Mouse (Mus musculus) midbrain, embryonic 10.5 days (tissue): ENCODE measurements at regions not wholly inside any gene's neighbourhood (a gene's known extent, or its start where the extent isn't known, plus 50 kb on each side); places are given as distances from the start of the nearest gene placed in this dataset.

Source experiments
- DNase-seq: peaks from one replicate; pipeline ENCODE4 v3.0.0-alpha.2; 2017; ENCODE audit warnings: low spot score
- H3K27ac ChIP-seq: fragments of 300-500 bp; sonication (generic); replicated peaks from 2 replicates; pipeline ENCODE4 v1.5.1; 2016; ENCODE audit warnings: mild to moderate bottlenecking
- H3K27me3 ChIP-seq: fragments of 300-500 bp; sonication (generic); 2 replicates; pipeline ENCODE4 v1.6.1; 2016; ENCODE audit warnings: low read depth, mild to moderate bottlenecking; ENCODE audit not compliant: poor library complexity, severe bottlenecking
- H3K36me3 ChIP-seq: fragments of 300-500 bp; sonication (generic); 2 replicates; pipeline ENCODE4 v1.6.1; 2016; ENCODE audit warnings: mild to moderate bottlenecking, moderate library complexity
- H3K4me1 ChIP-seq: fragments of 300-500 bp; sonication (generic); 2 replicates; pipeline ENCODE4 v1.6.1; 2016
- H3K4me3 ChIP-seq: fragments of 300-500 bp; sonication (generic); 2 replicates; pipeline ENCODE4 v1.5.1; 2016; ENCODE audit warnings: mild to moderate bottlenecking, moderate library complexity
- H3K9me3 ChIP-seq: fragments of 300-500 bp; sonication (generic); replicated peaks from 2 replicates; pipeline ENCODE4 v1.6.1; 2016; ENCODE audit warnings: mild to moderate bottlenecking
- WGBS: fragments of 180-500 bp; shearing (Covaris S2); methylation state at CpG from one replicate; pipeline ENCODE4 v1.1.7; 2016; 5-methylcytosine and 5-hydroxymethylcytosine counted together

DNA sequence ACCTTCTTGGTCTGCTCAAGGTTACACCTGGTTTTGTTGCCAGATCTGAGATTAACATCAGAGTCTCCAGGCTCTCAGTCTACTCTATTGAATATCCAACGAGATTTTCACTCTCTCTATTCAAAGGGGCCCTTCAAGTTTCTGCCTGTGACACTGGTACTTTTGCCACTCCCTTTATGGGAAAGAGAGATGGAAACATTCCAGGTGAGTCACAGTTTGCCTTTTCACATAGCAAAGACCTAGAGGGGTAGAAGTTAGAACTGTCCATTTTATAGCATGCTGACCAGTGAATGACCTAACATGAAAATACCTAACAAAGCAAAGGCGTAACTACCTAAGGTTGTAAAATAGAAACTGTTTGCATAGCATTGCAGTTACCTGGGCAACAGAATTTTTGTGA, 250.4 kb upstream of the N6amt1 start:
- Histone ChIP-seq H3K4me1 (no peaks in the 10 kb centered on the region), H3K9me3 (no peaks in the 10 kb centered on the region), H3K27me3 (no peaks in the 10 kb centered on the region), H3K36me3 (no peaks in the 10 kb centered on the region), H3K27ac (no peak overlapping the region), H3K4me3 (no peak overlapping the region)
- no peak for DNase-seq
- WGBS: 83% methylated on average over 2 of the region's 2 CpGs

DNA sequence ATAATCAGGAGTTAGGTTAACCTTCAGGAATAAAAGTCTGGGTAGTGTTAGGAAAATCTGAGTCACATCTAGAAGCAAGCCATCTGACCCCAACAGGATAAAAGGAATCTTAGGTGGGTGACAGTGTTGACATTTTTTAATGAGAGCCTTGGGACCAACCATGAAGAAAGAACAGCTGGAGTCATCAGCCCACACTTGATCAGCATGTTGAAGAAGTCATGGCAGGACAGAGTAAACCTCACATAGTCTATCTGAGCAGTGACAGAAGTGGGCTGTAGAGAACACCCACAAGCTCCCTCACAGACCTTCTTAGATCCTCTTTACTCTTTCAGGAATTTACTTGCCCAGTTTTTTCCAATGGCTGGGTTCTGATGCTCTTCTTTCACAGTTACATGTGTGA, 251.9 kb upstream of the N6amt1 start:
- Histone ChIP-seq H3K36me3 (no peaks in the 10 kb centered on the region), H3K9me3 (no peaks in the 10 kb centered on the region), H3K27me3 (no peaks in the 10 kb centered on the region), H3K4me1 (no peaks in the 10 kb centered on the region), H3K27ac (no peak overlapping the region), H3K4me3 (no peak overlapping the region)
- no peak for DNase-seq

DNA sequence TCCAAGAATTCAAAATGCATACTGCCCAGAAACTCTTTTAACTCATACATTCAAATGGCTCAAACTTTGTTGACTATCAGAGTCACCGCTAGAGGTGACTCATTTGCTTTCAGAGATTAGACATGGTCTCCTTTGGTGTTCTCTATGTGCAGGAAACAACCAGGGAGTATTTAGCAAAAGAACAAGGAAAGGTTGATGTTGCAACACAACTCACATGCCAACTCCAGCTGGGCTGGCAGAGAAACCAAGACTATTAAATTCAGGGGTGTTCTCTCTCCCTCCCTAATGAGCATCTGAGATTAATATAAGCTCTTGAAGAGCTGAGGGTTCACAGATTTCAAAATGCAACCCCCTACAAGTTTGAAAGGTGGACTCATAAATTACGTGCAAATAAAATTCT, 262.0 kb upstream of the N6amt1 start:
- WGBS: 98% methylated on average over 2 of the region's 2 CpGs

DNA sequence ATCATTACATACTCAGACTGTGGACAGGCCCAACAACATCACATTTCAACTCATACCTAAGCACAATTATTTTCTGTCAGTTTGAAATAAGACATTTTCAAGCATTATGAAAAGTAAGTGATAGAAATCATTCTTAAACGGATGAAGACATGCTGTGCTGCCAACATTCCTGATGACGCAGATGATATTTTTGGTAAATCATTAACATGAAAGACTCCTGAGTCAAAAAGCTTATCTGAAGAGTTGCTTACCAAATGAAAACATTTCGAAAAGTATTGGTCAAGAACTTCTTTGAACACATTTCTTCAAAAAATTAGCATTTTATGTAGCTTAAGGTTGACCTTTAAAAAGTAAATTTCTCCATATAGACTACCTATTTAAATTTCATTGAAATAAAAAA, 264.7 kb upstream of the N6amt1 start:
- Histone ChIP-seq H3K9me3 (no peaks in the 10 kb centered on the region), H3K27me3 (no peaks in the 10 kb centered on the region), H3K27ac (no peak overlapping the region), H3K4me3 (no peak overlapping the region), H3K36me3 (no peaks in the 10 kb centered on the region), H3K4me1 (no peaks in the 10 kb centered on the region)
- DNase-seq: no peak
- WGBS: 88% methylated on average over 3 of the region's 3 CpGs

More for the DNA sequence above, 262.0 kb upstream of the N6amt1 start:
- Histone ChIP-seq H3K27me3 (no peaks in the 10 kb centered on the region), H3K4me1 (no peaks in the 10 kb centered on the region), H3K36me3 (no peaks in the 10 kb centered on the region), H3K27ac (no peak overlapping the region), H3K9me3 (no peaks in the 10 kb centered on the region), H3K4me3 (no peak overlapping the region)
- DNase-seq: no peak

DNA sequence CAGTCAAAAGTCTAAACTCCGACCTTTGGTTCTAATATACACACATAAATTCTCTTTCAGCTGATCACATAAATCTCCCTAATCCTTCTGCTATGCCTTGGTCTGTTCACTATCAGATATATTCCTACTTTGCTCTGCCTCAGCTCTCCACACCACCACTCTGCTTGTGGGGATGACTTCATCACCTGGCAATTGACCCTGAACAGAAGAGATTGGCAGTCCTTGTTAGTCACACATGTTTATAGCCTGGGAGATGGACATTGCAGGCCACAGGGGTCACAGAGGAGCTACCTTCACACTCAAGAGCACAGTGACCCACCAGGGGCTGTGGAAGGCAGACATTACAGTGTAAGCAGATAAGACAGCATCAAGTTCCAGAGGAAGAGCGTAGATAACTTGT, 270.5 kb upstream of the N6amt1 start:
- Histone ChIP-seq H3K27ac (no peak overlapping the region), H3K4me3 (no peak overlapping the region), H3K27me3 (no peaks in the 10 kb centered on the region), H3K9me3 (no peaks in the 10 kb centered on the region), H3K4me1 (no peaks in the 10 kb centered on the region), H3K36me3 (no peaks in the 10 kb centered on the region)
- no peak for DNase-seq
- 89% methylated on average over 2 of the region's 2 CpGs for WGBS

DNA sequence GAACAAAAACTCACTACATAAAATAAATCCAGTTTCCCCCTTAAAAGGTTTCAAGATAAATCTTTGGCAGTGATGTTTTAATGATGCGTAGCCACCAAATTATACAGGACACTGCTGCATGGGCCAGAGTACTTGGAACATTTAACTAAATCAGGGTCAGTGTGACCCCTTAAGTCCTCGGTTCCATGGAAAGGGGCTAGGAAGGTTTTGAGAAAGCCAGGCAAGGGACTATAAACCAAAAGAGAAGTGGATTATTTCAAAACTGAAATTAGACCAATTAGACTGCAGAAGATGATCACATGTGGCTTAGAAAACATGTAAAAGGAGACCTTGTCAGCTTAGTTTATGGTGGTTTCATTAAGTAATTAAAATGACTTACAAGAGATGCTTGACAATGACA, 276.6 kb upstream of the N6amt1 start:
- 90% methylated on average over 2 of the region's 2 CpGs for WGBS
- DNase-seq: no peak
- Histone ChIP-seq H3K4me3 (no peak overlapping the region), H3K9me3 (no peaks in the 10 kb centered on the region), H3K36me3 (no peaks in the 10 kb centered on the region), H3K27ac (no peak overlapping the region), H3K4me1 (no peaks in the 10 kb centered on the region), H3K27me3 (no peaks in the 10 kb centered on the region)

DNA sequence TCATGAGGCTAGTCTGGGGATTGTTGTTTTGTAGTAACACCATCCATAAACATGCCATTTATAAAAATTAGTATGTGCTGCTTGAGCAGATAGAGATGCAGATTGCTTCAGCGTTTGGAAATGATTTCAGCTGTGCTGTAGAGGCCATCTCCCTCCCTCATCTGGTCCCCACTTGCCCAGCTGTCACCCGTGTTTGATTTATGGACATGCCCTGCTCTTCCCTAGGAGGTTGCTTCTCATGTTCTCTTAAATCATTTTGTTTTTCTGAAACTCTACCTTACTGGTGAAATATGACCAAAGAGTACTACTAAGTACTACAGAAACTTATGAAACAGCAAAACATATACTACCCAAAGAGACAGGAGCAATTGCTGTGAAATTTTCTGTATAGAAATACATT, 284.7 kb upstream of the N6amt1 start:
- no peaks in the 10 kb centered on the region for H3K9me3 ChIP-seq
- H3K27me3 ChIP-seq: no peaks in the 10 kb centered on the region
- H3K4me3 ChIP-seq: no peak overlapping the region
- H3K4me1 ChIP-seq: no peaks in the 10 kb centered on the region
- no peak overlapping the region for H3K27ac ChIP-seq
- no peaks in the 10 kb centered on the region for H3K36me3 ChIP-seq
- DNase-seq: no peak
- WGBS: 69% methylated on average over 2 of the region's 2 CpGs

DNA sequence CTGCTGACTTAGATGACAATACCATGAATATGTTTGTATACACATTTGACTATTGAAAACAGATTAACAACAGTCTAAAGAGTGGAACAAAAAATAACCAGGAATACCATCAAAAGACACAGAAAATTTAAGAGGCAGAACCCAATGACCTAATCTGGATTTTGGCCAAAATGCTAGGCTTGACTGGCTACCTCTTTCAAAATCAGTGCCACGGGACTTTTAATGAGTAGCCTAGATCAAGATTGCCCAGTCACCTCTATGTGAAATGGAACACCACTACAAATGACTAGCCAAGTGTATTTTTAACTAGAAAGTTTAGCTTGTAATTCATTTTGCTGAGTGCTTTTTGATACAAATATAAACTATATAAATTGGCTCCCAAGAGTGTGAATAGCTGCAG, 286.0 kb upstream of the N6amt1 start:
- no peak overlapping the region for H3K4me3 ChIP-seq
- H3K27ac ChIP-seq: no peak overlapping the region
- H3K27me3 ChIP-seq: no peaks in the 10 kb centered on the region
- H3K36me3 ChIP-seq: no peaks in the 10 kb centered on the region
- no peaks in the 10 kb centered on the region for H3K4me1 ChIP-seq
- DNase-seq: no peak
- 77% methylated on average over 1 of the region's 1 CpGs for WGBS
- no peaks in the 10 kb centered on the region for H3K9me3 ChIP-seq

DNA sequence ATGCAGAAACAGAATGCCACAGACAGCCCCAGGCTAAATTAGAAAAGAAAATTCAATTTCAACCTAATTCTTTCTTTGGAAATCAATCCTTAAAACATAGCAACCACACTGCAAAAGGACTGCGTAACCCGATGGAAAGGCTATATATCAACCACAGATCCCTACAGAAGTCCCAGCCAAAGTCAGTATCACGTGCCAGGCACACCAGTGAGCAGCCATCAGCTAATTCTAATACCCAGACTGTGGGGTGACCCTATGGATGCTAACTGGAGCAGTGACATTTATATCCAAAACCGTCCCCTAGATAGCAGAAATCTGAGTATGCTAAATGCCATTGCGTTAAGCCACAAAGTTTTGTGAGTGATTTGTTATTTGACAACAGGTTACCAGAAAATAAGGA, 286.5 kb upstream of the N6amt1 start:
- no peak for DNase-seq

DNA sequence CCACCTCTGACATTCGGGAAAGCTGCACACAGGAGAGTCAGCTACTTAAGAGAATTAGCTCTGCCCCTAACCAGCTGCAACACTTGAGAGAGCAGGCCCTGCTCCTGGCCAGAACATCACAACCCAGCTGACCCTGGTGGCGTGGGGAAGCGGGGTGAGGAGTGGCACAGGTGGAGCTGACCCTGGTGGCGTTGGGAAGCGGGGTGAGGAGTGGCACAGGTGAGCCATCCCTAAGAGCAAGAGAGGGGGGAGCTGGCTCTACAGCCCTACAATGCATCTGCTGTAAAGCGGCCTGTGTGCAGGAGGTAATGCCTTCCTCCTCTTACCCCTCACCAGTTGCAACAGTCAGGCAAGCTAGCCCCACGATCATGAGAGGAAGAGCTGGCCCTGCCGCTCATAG, 293.5 kb upstream of the N6amt1 start:
- WGBS: 91% methylated on average over 8 of the region's 8 CpGs
- H3K4me1 ChIP-seq: no peaks in the 10 kb centered on the region
- H3K4me3 ChIP-seq: no peak overlapping the region
- H3K36me3 ChIP-seq: no peaks in the 10 kb centered on the region
- no peak overlapping the region for H3K27ac ChIP-seq
- no peaks in the 10 kb centered on the region for H3K9me3 ChIP-seq
- DNase-seq: no peak
- no peaks in the 10 kb centered on the region for H3K27me3 ChIP-seq

More for the DNA sequence above, 286.5 kb upstream of the N6amt1 start:
- Histone ChIP-seq H3K9me3 (no peaks in the 10 kb centered on the region), H3K4me1 (no peaks in the 10 kb centered on the region), H3K4me3 (no peak overlapping the region), H3K27ac (no peak overlapping the region), H3K36me3 (no peaks in the 10 kb centered on the region), H3K27me3 (no peaks in the 10 kb centered on the region)
- WGBS: 86% methylated on average over 5 of the region's 5 CpGs

DNA sequence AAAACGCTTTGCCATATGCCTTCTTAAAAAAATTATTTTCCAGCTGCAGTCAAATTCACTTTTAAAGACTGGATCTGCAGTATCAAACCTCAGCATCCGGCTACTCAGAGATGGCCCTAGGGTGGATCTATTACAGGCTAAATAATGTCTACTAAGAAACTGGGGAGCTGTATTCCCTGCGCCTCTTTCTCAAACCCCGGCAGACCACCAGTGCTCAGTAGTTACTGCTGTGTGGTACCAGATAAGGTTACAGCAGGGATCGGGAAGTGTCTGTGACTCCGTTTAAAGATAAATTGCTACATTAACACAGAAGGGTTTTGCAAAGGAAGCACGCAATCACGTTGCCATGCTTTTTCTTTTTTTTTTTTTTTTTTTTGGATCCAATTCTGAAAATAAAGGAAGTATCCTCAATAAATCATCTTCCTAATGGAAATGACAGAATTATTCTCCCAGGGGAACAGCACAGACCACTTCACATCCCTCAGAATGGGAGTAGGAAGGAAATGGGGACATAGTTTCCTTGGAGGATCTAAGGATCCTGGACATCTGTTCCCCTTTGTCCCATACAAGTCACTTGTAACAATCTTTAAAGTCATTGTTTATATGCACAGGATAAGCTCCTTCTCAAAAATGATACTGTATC, 304.1 kb upstream of the N6amt1 start:
- 86% methylated on average over 8 of the region's 8 CpGs for WGBS
- Histone ChIP-seq H3K36me3 (no peaks in the 10 kb centered on the region), H3K27ac (no peak overlapping the region), H3K27me3 (no peaks in the 10 kb centered on the region), H3K4me3 (no peak overlapping the region), H3K4me1 (no peaks in the 10 kb centered on the region), H3K9me3 (no peaks in the 10 kb centered on the region)
- no peak for DNase-seq

DNA sequence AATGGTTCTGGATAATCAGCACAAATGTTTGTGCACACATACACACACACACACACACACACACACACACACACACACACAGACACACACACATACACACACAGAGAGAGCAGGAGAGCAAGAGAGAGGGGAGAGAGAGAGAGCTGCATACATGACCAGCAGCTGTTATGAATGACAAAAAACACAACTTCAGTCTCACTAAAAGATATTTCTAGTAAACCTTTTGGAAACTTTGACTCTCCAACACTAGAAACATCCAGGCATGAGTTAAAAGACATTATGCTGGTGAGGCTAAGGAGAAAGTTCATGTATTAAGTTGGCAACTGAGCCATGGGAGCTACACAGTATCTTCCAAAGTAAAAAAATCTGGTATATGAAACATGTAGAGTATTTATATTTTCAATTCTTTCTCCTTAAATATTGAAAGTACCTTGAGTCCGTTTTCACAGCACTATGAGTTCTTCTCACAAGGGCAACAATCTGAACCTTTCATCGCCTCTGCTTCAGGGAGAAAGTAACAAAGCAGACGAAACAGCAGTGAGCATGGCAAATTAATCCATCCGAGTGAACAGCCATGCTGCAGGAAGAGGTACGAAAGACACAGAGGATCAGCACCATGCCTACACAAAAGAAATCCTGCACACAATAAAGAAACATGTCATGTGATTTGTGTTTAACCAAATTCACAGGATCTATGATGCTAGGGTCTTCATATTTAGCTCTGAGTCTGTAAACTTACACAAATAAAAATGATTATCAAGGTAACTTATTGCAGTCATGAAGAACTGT, 309.0 kb upstream of the N6amt1 start:
- Histone ChIP-seq H3K4me1 (no peaks in the 10 kb centered on the region), H3K9me3 (no peaks in the 10 kb centered on the region), H3K27ac (no peak overlapping the region), H3K36me3 (no peaks in the 10 kb centered on the region), H3K27me3 (no peaks in the 10 kb centered on the region), H3K4me3 (no peak overlapping the region)
- WGBS: 63% methylated on average over 5 of the region's 5 CpGs
- no peak for DNase-seq

DNA sequence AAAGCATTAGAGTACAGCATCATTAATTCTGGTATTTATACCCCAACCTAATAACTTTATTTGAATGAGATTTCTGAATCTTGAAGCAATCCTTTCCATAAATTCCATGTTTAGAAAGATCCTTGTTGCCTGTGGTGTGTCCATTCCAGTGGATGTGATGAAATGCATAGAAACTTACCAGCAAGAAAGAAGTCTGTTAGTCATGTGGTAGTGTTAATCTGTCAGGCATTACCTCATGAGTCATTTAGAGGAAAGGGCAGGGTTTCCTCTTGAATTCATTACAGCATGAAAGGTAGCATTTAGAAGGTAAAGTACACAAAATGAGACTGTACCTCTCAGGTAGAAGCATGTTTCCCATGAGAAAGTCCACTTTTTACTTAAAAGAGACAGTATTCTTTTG, 310.3 kb upstream of the N6amt1 start:
- Histone ChIP-seq H3K27me3 (no peaks in the 10 kb centered on the region), H3K9me3 (no peaks in the 10 kb centered on the region), H3K36me3 (no peaks in the 10 kb centered on the region), H3K4me3 (no peak overlapping the region), H3K4me1 (no peaks in the 10 kb centered on the region), H3K27ac (no peak overlapping the region)
- DNase-seq: no peak
